Mouse (Mus musculus) intestine, embryonic 16.5 days (tissue): ENCODE results near the gene Tmem108. TPM values are rescaled to one million over a fixed set of nuclear protein-coding genes. Genes with fewer than 3 reads are reported as not detected.

Experiments
- ATAC-seq: fragments of 200-750 bp; cut with Nextera tagmentation; 2 replicates; pipeline ENCODE4 v1.8.0; 2017; ENCODE audit warnings: moderate TSS enrichment, moderate library complexity
- H3K27ac ChIP-seq: fragments of 300-500 bp; sonication (generic); 2 replicates; pipeline ENCODE4 v1.5.1; 2014; ENCODE audit warnings: mild to moderate bottlenecking, low read length
- H3K27me3 ChIP-seq: fragments of 300-500 bp; sonication (generic); replicated peaks from 2 replicates; pipeline ENCODE4 v1.6.1; 2014; ENCODE audit warnings: low read length, control low read depth, mixed read lengths; ENCODE audit not compliant: control insufficient read depth, insufficient read depth
- H3K36me3 ChIP-seq: fragments of 300-500 bp; sonication (generic); 2 replicates; pipeline ENCODE4 v1.6.1; 2014; ENCODE audit warnings: low read length, control low read depth; ENCODE audit not compliant: control insufficient read depth, insufficient read depth
- H3K4me1 ChIP-seq: fragments of 300-500 bp; sonication (generic); 2 replicates; pipeline ENCODE4 v1.6.1; 2014; ENCODE audit warnings: low read length, control low read depth, mixed read lengths; ENCODE audit not compliant: control insufficient read depth, insufficient read depth
- H3K4me2 ChIP-seq: fragments of 300-500 bp; sonication (generic); 2 replicates; pipeline ENCODE4 v1.6.1; 2014; ENCODE audit warnings: low read depth, low read length, control low read depth
- H3K4me3 ChIP-seq: fragments of 300-500 bp; sonication (generic); 2 replicates; pipeline ENCODE4 v1.5.1; 2014; ENCODE audit warnings: mild to moderate bottlenecking, low read length
- H3K9ac ChIP-seq: fragments of 300-500 bp; sonication (generic); 2 replicates; pipeline ENCODE4 v1.6.1; 2014; ENCODE audit warnings: low read depth, low read length
- H3K9me3 ChIP-seq: fragments of 300-500 bp; sonication (generic); 2 replicates; pipeline ENCODE4 v1.6.1; 2016; ENCODE audit warnings: low read length, control low read depth; ENCODE audit not compliant: control insufficient read depth
- WGBS: fragments of 180-500 bp; shearing (Covaris S2); extraction: QIAGEN DNeasy Blood & Tissue Kit; methylation state at CpG from one replicate; pipeline ENCODE4 v1.1.7; 2014; 5-methylcytosine and 5-hydroxymethylcytosine counted together
- polyA plus RNA-seq: library from polyadenylated mRNA; unstranded; fragments of >200 nt; fragmentation: Nextera tagmentation; extraction: Ambion mirVana; gene quantifications from 2 replicates; pipeline ENCODE4 v1.2.1, GENCODE M21; 2015

The Tmem108 gene
- polyA plus RNA-seq, 1 experiment from 2014 or later: 7.2 TPM

- 59% methylated on average over 6 of the region's 6 CpGs for WGBS
- H3K9me3 ChIP-seq: no peaks in the 10 kb centered on the region
- no peaks in the 10 kb centered on the region for H3K27me3 ChIP-seq
- no peak overlapping the region for H3K4me2 ChIP-seq
- H3K27ac ChIP-seq: peak overlapping the region; percentile 46; the same call in 1 of the 2 replicates
- no peak overlapping the region for H3K9ac ChIP-seq
- no peaks in the 10 kb centered on the region for H3K36me3 ChIP-seq
- H3K4me3 ChIP-seq: no peak overlapping the region
- H3K4me1 ChIP-seq: peaks cover 6% of the 10 kb centered on the region; the same call in 1 of the 2 replicates
- peak; percentile 94 for ATAC-seq
Observed at GRCm38 (mm10) chr9:103475414-103475813, 286.2 kb downstream of the Tmem108 start.

- no peak for ATAC-seq
- H3K4me2 ChIP-seq: peak overlapping the region; percentile 4; the same call in 1 of the 2 replicates
- 41% methylated on average over 13 of the region's 13 CpGs for WGBS
Observed at GRCm38 (mm10) chr9:103473915-103474688, 287.5 kb downstream of the Tmem108 start.

GRCm38 (mm10) chr9:103471784-103472183, 289.9 kb downstream of the Tmem108 start:
- Histone ChIP-seq H3K27me3 (no peaks in the 10 kb centered on the region), H3K4me2 (peak overlapping the region; percentile 23; the same call in 1 of the 2 replicates), H3K9ac (no peak overlapping the region), H3K4me1 (peaks cover 6% of the 10 kb centered on the region; the same call in 1 of the 2 replicates), H3K27ac (no peak overlapping the region), H3K9me3 (no peaks in the 10 kb centered on the region), H3K4me3 (no peak overlapping the region), H3K36me3 (no peaks in the 10 kb centered on the region)
- ATAC-seq: no peak
- 20% methylated on average over 11 of the region's 11 CpGs for WGBS

More at GRCm38 (mm10) chr9:103473915-103474688, 287.5 kb downstream of the Tmem108 start:
- Histone ChIP-seq H3K4me3 (no peak overlapping the region), H3K4me1 (peaks cover 6% of the 10 kb centered on the region; the same call in 1 of the 2 replicates), H3K36me3 (no peaks in the 10 kb centered on the region), H3K27ac (no peak overlapping the region), H3K27me3 (no peaks in the 10 kb centered on the region), H3K9ac (no peak overlapping the region), H3K9me3 (no peaks in the 10 kb centered on the region)

GRCm38 (mm10) chr9:103469516-103469915, 292.1 kb downstream of the Tmem108 start:
- no peak overlapping the region for H3K4me3 ChIP-seq
- H3K27ac ChIP-seq: no peak overlapping the region
- H3K9me3 ChIP-seq: no peaks in the 10 kb centered on the region
- H3K4me2 ChIP-seq: no peak overlapping the region
- H3K36me3 ChIP-seq: no peaks in the 10 kb centered on the region
- no peaks in the 10 kb centered on the region for H3K27me3 ChIP-seq
- no peak for ATAC-seq
- H3K9ac ChIP-seq: no peak overlapping the region
- H3K4me1 ChIP-seq: peaks cover 6% of the 10 kb centered on the region; the same call in 1 of the 2 replicates
- 70% methylated on average over 5 of the region's 5 CpGs for WGBS

- Histone ChIP-seq H3K4me1 (peaks cover 3% of the 10 kb centered on the region; the same call in 1 of the 2 replicates), H3K9me3 (no peaks in the 10 kb centered on the region), H3K36me3 (no peaks in the 10 kb centered on the region), H3K27ac (no peak overlapping the region), H3K4me3 (no peak overlapping the region), H3K4me2 (no peak overlapping the region), H3K9ac (no peak overlapping the region), H3K27me3 (no peaks in the 10 kb centered on the region)
- 80% methylated on average over 7 of the region's 7 CpGs for whole genome bisulfite sequencing
- ATAC-seq: no peak
Observed at GRCm38 (mm10) chr9:103468911-103469310, 292.7 kb downstream of the Tmem108 start.

- no peak for ATAC-seq
- 63% methylated on average over 13 of the region's 13 CpGs for WGBS
- Histone ChIP-seq H3K9me3 (no peaks in the 10 kb centered on the region), H3K36me3 (no peaks in the 10 kb centered on the region), H3K27ac (no peak overlapping the region), H3K4me1 (peaks cover 2% of the 10 kb centered on the region; the same call in 1 of the 2 replicates), H3K4me3 (no peak overlapping the region), H3K27me3 (no peaks in the 10 kb centered on the region), H3K4me2 (no peak overlapping the region), H3K9ac (no peak overlapping the region)
Observed at GRCm38 (mm10) chr9:103465711-103466220, 295.9 kb downstream of the Tmem108 start.

GRCm38 (mm10) chr9:103465293-103465692, 296.3 kb downstream of the Tmem108 start:
- no peak overlapping the region for H3K27ac ChIP-seq
- H3K4me2 ChIP-seq: no peak overlapping the region
- H3K27me3 ChIP-seq: no peaks in the 10 kb centered on the region
- no peak for ATAC-seq
- H3K36me3 ChIP-seq: no peaks in the 10 kb centered on the region
- H3K4me1 ChIP-seq: no peaks in the 10 kb centered on the region
- no peak overlapping the region for H3K9ac ChIP-seq
- WGBS: 46% methylated on average over 1 of the region's 1 CpGs
- H3K4me3 ChIP-seq: no peak overlapping the region
- no peaks in the 10 kb centered on the region for H3K9me3 ChIP-seq

- H3K4me1 ChIP-seq: no peaks in the 10 kb centered on the region
- no peak for ATAC-seq
- no peaks in the 10 kb centered on the region for H3K27me3 ChIP-seq
- H3K4me3 ChIP-seq: no peak overlapping the region
- no peak overlapping the region for H3K27ac ChIP-seq
- no peak overlapping the region for H3K9ac ChIP-seq
- no peak overlapping the region for H3K4me2 ChIP-seq
- no peaks in the 10 kb centered on the region for H3K36me3 ChIP-seq
- no peaks in the 10 kb centered on the region for H3K9me3 ChIP-seq
- 83% methylated on average over 6 of the region's 6 CpGs for WGBS
Observed at GRCm38 (mm10) chr9:103463833-103464232, 297.8 kb downstream of the Tmem108 start.

GRCm38 (mm10) chr9:103459839-103460238, 301.8 kb downstream of the Tmem108 start:
- no peak overlapping the region for H3K4me3 ChIP-seq
- H3K9me3 ChIP-seq: no peaks in the 10 kb centered on the region
- no peaks in the 10 kb centered on the region for H3K36me3 ChIP-seq
- no peak overlapping the region for H3K27ac ChIP-seq
- WGBS: 48% methylated on average over 2 of the region's 2 CpGs
- no peak overlapping the region for H3K9ac ChIP-seq
- no peaks in the 10 kb centered on the region for H3K27me3 ChIP-seq
- no peaks in the 10 kb centered on the region for H3K4me1 ChIP-seq
- H3K4me2 ChIP-seq: no peak overlapping the region
- no peak for ATAC-seq
